Mouse (Mus musculus) lung, adult 2 months (tissue): ENCODE measurements around the gene Myh9. TPM values are rescaled to one million over a fixed set of nuclear protein-coding genes. Genes with fewer than 3 reads are reported as not detected.

Experiments
- DNase-seq: peaks from one replicate; pipeline ENCODE4 v3.0.0; 2022
- H3K4me1 ChIP-seq: fragments of 200-500 bp; 2 replicates; pipeline ENCODE4 v1.6.1; 2011; ENCODE audit warnings: low read length; ENCODE audit not compliant: control insufficient read depth, insufficient read depth
- H3K4me3 ChIP-seq: fragments of 200-500 bp; replicated peaks from 2 replicates; pipeline ENCODE3; 2011; ENCODE audit warnings: low read depth, mild to moderate bottlenecking, control low read depth, low read length; ENCODE audit errors: extremely low read depth
- CTCF ChIP-seq: fragments of 200-500 bp; IDR thresholded peaks from 2 replicates; pipeline ENCODE4 v1.5.1; 2011; ENCODE audit warnings: mild to moderate bottlenecking, low read length, control low read depth; ENCODE audit not compliant: insufficient read depth
- POLR2A ChIP-seq: fragments of 200-500 bp; IDR thresholded peaks from 2 replicates; pipeline ENCODE4 v1.6.1; 2011; ENCODE audit warnings: low read depth, mild to moderate bottlenecking, control low read depth, low read length, borderline replicate concordance; ENCODE audit errors: extremely low read depth
- WGBS: fragments of 180-500 bp; shearing (Covaris S2); methylation state at CpG from one replicate; pipeline ENCODE4 v1.1.7; 2018; 5-methylcytosine and 5-hydroxymethylcytosine counted together
- polyA plus RNA-seq: library from polyadenylated mRNA; depleted of rRNA; stranded (reverse); fragments of >200 nt; gene quantifications from 2 replicates; pipeline ENCODE4 v1.2.3, GENCODE M21; 2012

The Myh9 gene
- polyA plus RNA-seq, 1 experiment = 162 TPM

GRCm38 (mm10) chr15:77812578-77812977 is 29.4 kb downstream of the Myh9 start:
- WGBS = 87% methylated on average over 10 of the region's 10 CpGs
- DNase-seq = no peak
- peaks cover 69% of the 10 kb centered on the region for H3K4me1 ChIP-seq

GRCm38 (mm10) chr15:77811099-77811760 is 30.7 kb downstream of the Myh9 start:
- peaks cover 64% of the 10 kb centered on the region for H3K4me1 ChIP-seq
- H3K4me3 ChIP-seq = no peak overlapping the region
- TF ChIP-seq CTCF = no peak
- no peak for TF ChIP-seq POLR2A
- 57% methylated on average over 11 of the region's 11 CpGs for WGBS
- DNase-seq = no peak

More at GRCm38 (mm10) chr15:77812578-77812977, 29.4 kb downstream of the Myh9 start:
- no peak overlapping the region for H3K4me3 ChIP-seq
- TF ChIP-seq CTCF = no peak
- TF ChIP-seq POLR2A = no peak

GRCm38 (mm10) chr15:77810416-77811098 is 31.4 kb downstream of the Myh9 start:
- TF ChIP-seq POLR2A = no peak
- no peak for TF ChIP-seq CTCF
- peaks cover 61% of the 10 kb centered on the region for H3K4me1 ChIP-seq
- H3K4me3 ChIP-seq = no peak overlapping the region
- DNase-seq = no peak
- WGBS = 69% methylated on average over 17 of the region's 17 CpGs

GRCm38 (mm10) chr15:77809434-77809833 is 32.5 kb downstream of the Myh9 start:
- DNase-seq = no peak
- TF ChIP-seq CTCF (no peak), POLR2A (no peak)
- no peak overlapping the region for H3K4me3 ChIP-seq
- 74% methylated on average over 1 of the region's 1 CpGs for WGBS
- H3K4me1 ChIP-seq = peaks cover 65% of the 10 kb centered on the region

- DNase-seq = no peak
- TF ChIP-seq CTCF (no peak), POLR2A (no peak)
- H3K4me1 ChIP-seq = peaks cover 58% of the 10 kb centered on the region
- 40% methylated on average over 7 of the region's 7 CpGs for WGBS
- H3K4me3 ChIP-seq = no peak overlapping the region
Observed at GRCm38 (mm10) chr15:77807264-77807585, 34.8 kb downstream of the Myh9 start.

GRCm38 (mm10) chr15:77806565-77807263 is 35.3 kb downstream of the Myh9 start:
- WGBS = 51% methylated on average over 13 of the region's 13 CpGs
- no peak for TF ChIP-seq POLR2A
- TF ChIP-seq CTCF = no peak
- no peak for DNase-seq
- no peak overlapping the region for H3K4me3 ChIP-seq
- peaks cover 56% of the 10 kb centered on the region for H3K4me1 ChIP-seq

- DNase-seq = no peak
- Histone ChIP-seq H3K4me3 (no peak overlapping the region), H3K4me1 (peaks cover 54% of the 10 kb centered on the region)
- 72% methylated on average over 4 of the region's 4 CpGs for WGBS
- TF ChIP-seq POLR2A (no peak), CTCF (no peak)
Observed at GRCm38 (mm10) chr15:77805657-77806056, 36.3 kb downstream of the Myh9 start.

GRCm38 (mm10) chr15:77804949-77805348 is 37.0 kb downstream of the Myh9 start:
- H3K4me3 ChIP-seq = no peak overlapping the region
- no peak for DNase-seq
- peaks cover 54% of the 10 kb centered on the region for H3K4me1 ChIP-seq
- no peak for TF ChIP-seq POLR2A
- no peak for TF ChIP-seq CTCF
- 58% methylated on average over 9 of the region's 9 CpGs for WGBS

GRCm38 (mm10) chr15:77804460-77804859 is 37.5 kb downstream of the Myh9 start:
- no peak for TF ChIP-seq CTCF
- no peak for TF ChIP-seq POLR2A
- Histone ChIP-seq H3K4me3 (no peak overlapping the region), H3K4me1 (peaks cover 56% of the 10 kb centered on the region)
- WGBS = 64% methylated on average over 6 of the region's 6 CpGs
- DNase-seq = no peak
